Mouse (Mus musculus): ENCODE data around the gene Rfx7.

Gene Rfx7

DNA sequence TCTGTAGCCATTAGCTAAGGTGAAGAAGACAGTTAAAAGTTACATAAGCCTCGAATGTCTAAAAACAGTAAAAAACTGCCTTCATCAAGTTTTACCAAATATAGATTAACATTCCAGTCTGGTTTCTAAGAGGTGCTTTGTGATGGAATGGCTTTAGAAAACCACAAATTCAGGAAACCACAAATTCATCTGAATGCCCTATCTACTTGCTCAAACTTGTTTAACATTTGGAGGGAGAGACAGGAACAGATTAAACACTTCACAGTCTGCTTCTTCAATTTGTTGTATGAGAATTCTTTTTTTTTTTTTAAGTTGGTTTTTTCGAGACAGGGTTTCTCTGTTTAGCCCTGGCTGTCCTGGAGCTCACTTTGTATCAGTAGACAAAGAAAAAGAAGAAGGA lies 117.7 kb downstream of the Rfx7 start:
- no peaks in the 10 kb centered on the region for H3K9me3 ChIP-seq (ENCODE audit: low read length)
- peaks cover 15% of the 10 kb centered on the region for H3K27me3 ChIP-seq (ENCODE audit: insufficient read depth, low read length)
- H3K4me1 ChIP-seq (replicated peaks; ENCODE audit: low read depth, low read length), result peaks cover 23% of the 10 kb centered on the region
- no peak for TF ChIP-seq CTCF (conservative IDR thresholded peaks at IDR 0.05; ENCODE audit: low read length)
- no peak for TF ChIP-seq NANOG (IDR thresholded peaks at IDR 0.05; ENCODE audit: borderline replicate concordance, low read length)
- TF ChIP-seq POU5F1 (IDR thresholded peaks at IDR 0.05; ENCODE audit: borderline replicate concordance, low read length), result no peak
- no peak overlapping the region for H3K4me3 ChIP-seq (replicated peaks; ENCODE audit: low read length)
- H3K36me3 ChIP-seq (ENCODE audit: insufficient read depth, low read length), result no peaks in the 10 kb centered on the region

DNA sequence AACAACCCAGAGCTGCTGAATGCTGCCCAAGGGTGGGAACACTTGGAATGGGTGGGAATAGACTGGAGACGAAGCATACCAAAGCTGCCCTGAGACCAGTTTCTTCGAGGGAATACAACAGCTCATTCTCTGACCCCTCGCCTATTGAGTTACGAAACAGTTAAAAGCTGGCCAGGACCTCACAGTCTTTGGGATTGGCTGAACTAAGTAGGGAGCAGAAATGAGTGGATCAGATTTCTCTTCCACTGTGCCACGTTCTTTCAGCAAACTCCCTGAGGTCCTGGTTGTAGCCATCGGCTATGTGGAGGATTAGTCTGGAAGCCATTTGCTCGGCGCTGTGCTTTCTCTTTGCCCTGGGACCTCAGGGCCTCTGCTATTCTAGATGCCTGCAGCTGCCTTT lies 120.9 kb downstream of the Rfx7 start:
- Histone ChIP-seq H3K4me3 (replicated peaks; ENCODE audit: low read length) (0 out of 2 replicates have a peak overlapping the region, but pooled peaks have one; percentile 10), H3K36me3 (ENCODE audit: insufficient read depth, low read length) (no peaks in the 10 kb centered on the region), H3K4me1 (replicated peaks; ENCODE audit: low read depth, low read length) (peaks cover 54% of the 10 kb centered on the region), H3K9me3 (ENCODE audit: low read length) (no peaks in the 10 kb centered on the region), H3K27me3 (ENCODE audit: insufficient read depth, low read length) (peaks cover 9% of the 10 kb centered on the region)
- TF ChIP-seq CTCF (conservative IDR thresholded peaks at IDR 0.05; ENCODE audit: low read length) (no peak), NANOG (IDR thresholded peaks at IDR 0.05; ENCODE audit: borderline replicate concordance, low read length) (no peak), POU5F1 (IDR thresholded peaks at IDR 0.05; ENCODE audit: borderline replicate concordance, low read length) (no peak)

DNA sequence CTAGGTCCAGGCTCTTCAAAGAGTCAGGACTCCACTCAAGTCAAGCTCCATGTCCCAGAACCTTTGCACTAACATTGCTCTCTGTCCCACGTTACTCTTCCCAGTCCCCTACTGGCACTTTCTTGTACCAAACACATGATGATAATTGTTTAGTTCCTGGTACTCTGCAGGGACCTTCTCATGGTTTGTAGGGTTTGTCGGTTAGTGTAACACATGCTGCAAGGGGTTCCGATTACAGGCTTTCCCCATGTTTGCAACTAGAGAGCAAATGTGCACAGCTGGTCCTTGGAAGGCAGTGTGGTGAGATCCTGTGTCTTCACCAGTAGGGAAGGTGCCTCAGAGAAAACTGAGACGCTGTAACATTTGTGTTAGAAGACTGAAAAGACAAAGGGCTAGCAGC lies 121.5 kb downstream of the Rfx7 start:
- H3K36me3 ChIP-seq (ENCODE audit: insufficient read depth, low read length), result no peaks in the 10 kb centered on the region
- peaks cover 60% of the 10 kb centered on the region for H3K4me1 ChIP-seq (replicated peaks; ENCODE audit: low read depth, low read length)
- H3K27me3 ChIP-seq (ENCODE audit: insufficient read depth, low read length), result peaks cover 9% of the 10 kb centered on the region
- H3K4me3 ChIP-seq (replicated peaks; ENCODE audit: low read length), result no peak overlapping the region
- TF ChIP-seq POU5F1 (IDR thresholded peaks at IDR 0.05; ENCODE audit: borderline replicate concordance, low read length), result no peak
- H3K9me3 ChIP-seq (ENCODE audit: low read length), result no peaks in the 10 kb centered on the region

DNA sequence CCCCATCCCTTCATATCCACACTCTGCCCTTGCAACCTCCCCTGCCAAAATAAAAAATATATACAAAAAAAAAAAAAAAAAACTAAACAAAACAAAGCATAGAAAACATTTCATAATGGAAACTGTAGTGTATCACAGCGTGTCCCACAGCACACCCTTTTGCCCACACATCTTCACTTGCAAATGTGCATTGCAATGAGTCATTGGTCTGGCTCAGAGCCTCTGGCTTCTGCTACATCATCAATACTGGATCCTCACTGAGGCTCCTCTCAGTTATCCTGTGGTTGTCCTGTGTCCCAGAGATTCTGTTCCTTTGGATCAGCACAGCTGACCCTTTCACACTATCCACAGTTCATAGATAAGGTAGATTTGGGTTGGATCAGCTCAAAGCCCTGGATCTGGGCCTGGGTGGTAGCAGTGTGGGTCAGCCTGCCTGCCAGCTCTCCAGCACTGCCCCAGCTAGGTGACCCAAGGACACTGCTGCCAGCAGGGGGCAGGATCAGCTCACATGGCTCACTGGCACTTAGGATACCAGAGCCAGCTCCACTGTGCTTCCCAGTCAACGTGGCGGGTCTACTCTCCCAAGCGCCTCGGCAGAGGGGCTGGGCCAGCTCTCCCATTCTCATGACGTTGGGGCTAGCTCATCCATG lies 122.7 kb downstream of the Rfx7 start:
- H3K4me3 ChIP-seq (replicated peaks; ENCODE audit: low read length), result 0 out of 2 replicates have a peak overlapping the region, but pooled peaks have one; percentile 48
- peaks cover 3% of the 10 kb centered on the region; the same call in 1 of the 2 replicates for H3K27me3 ChIP-seq (ENCODE audit: insufficient read depth, low read length)
- TF ChIP-seq CTCF (conservative IDR thresholded peaks at IDR 0.05; ENCODE audit: low read length), result peak; percentile 23; the same call in 1 of the 2 replicates
- no peak for TF ChIP-seq POU5F1 (IDR thresholded peaks at IDR 0.05; ENCODE audit: borderline replicate concordance, low read length)
- no peak for TF ChIP-seq NANOG (IDR thresholded peaks at IDR 0.05; ENCODE audit: borderline replicate concordance, low read length)
- H3K9me3 ChIP-seq (ENCODE audit: low read length), result no peaks in the 10 kb centered on the region
- H3K36me3 ChIP-seq (ENCODE audit: insufficient read depth, low read length), result no peaks in the 10 kb centered on the region
- H3K4me1 ChIP-seq (replicated peaks; ENCODE audit: low read depth, low read length), result peaks cover 72% of the 10 kb centered on the region

DNA sequence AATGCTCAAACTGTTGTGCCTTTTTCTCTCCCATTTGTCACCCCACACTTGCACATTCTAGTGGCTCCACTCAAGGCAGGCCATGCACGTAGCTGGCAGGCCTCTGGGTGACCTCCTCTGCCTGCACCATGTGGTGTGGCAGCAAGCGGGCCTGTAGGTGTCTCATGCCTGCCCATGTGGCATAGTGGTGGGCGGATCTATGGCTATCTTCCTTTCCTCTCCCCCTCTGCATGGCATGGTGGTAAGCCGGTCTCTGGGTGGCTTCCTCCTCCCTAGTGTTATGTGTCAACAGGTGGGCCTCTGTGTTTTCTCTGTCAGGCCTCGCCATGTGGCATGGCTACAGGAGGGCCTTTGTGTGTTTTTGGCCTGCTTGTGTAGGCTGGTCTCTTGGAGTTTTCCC lies 123.6 kb downstream of the Rfx7 start:
- H3K9me3 ChIP-seq (ENCODE audit: low read length), result no peaks in the 10 kb centered on the region
- H3K27me3 ChIP-seq (ENCODE audit: insufficient read depth, low read length), result no peaks in the 10 kb centered on the region
- H3K4me3 ChIP-seq (replicated peaks; ENCODE audit: low read length), result peak overlapping the region; percentile 48
- TF ChIP-seq CTCF (conservative IDR thresholded peaks at IDR 0.05; ENCODE audit: low read length), result no peak
- no peak for TF ChIP-seq NANOG (IDR thresholded peaks at IDR 0.05; ENCODE audit: borderline replicate concordance, low read length)
- TF ChIP-seq POU5F1 (IDR thresholded peaks at IDR 0.05; ENCODE audit: borderline replicate concordance, low read length), result no peak
- H3K4me1 ChIP-seq (replicated peaks; ENCODE audit: low read depth, low read length), result peaks cover 81% of the 10 kb centered on the region
- H3K36me3 ChIP-seq (ENCODE audit: insufficient read depth, low read length), result no peaks in the 10 kb centered on the region

DNA sequence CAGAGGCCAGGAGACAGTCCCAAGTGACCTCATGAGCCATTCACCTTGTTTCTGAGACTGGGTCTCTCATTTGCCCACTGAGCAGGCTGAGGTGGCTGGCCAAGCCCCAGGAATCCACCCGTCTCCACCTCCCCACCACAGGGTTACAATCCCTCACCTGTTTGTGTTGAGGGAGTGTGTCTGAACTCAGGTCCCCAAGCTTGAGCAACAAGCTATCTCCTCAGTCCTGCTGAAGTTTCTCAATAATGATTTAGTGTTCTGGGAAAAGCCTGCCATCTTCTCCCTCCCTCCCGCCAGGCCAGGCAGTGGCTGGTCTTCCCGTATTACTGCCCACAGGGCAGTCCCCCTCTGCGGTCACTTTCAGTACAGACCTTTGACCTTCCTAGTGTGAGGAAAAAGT lies 124.5 kb downstream of the Rfx7 start:
- peak overlapping the region; percentile 37; the same call in 1 of the 2 replicates for H3K4me3 ChIP-seq (replicated peaks; ENCODE audit: low read length)
- H3K36me3 ChIP-seq (ENCODE audit: insufficient read depth, low read length), result no peaks in the 10 kb centered on the region
- H3K27me3 ChIP-seq (ENCODE audit: insufficient read depth, low read length), result no peaks in the 10 kb centered on the region
- TF ChIP-seq NANOG (IDR thresholded peaks at IDR 0.05; ENCODE audit: borderline replicate concordance, low read length) (no peak), POU5F1 (IDR thresholded peaks at IDR 0.05; ENCODE audit: borderline replicate concordance, low read length) (no peak)
- H3K4me1 ChIP-seq (replicated peaks; ENCODE audit: low read depth, low read length), result peaks cover 86% of the 10 kb centered on the region
- H3K9me3 ChIP-seq (ENCODE audit: low read length), result no peaks in the 10 kb centered on the region

DNA sequence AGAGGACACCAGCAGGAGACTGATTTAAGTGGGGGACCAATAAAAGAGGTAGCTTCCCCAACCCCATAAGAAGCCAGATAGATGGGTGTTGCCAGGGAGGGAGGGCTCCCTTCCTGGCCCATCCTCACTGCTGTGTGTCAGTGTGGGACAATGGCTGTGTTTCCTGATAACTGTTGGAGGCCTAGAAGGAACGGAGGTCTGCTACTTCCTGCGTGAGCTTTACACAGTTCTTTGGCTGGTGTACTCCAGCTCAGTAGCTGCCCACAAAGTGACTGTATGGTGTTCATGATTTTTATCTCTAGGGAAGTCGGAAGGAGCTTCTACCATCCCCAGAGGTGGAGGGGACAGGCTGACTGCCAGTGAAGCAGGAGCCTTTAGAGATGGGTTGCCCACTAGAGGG lies 124.9 kb downstream of the Rfx7 start:
- Histone ChIP-seq H3K9me3 (ENCODE audit: low read length) (no peaks in the 10 kb centered on the region), H3K4me3 (replicated peaks; ENCODE audit: low read length) (peak overlapping the region; percentile 37; the same call in 1 of the 2 replicates), H3K36me3 (ENCODE audit: insufficient read depth, low read length) (no peaks in the 10 kb centered on the region), H3K4me1 (replicated peaks; ENCODE audit: low read depth, low read length) (peaks cover 83% of the 10 kb centered on the region), H3K27me3 (ENCODE audit: insufficient read depth, low read length) (no peaks in the 10 kb centered on the region)
- TF ChIP-seq POU5F1 (IDR thresholded peaks at IDR 0.05; ENCODE audit: borderline replicate concordance, low read length), result no peak
- TF ChIP-seq CTCF (conservative IDR thresholded peaks at IDR 0.05; ENCODE audit: low read length), result no peak
- no peak for TF ChIP-seq NANOG (IDR thresholded peaks at IDR 0.05; ENCODE audit: borderline replicate concordance, low read length)

DNA sequence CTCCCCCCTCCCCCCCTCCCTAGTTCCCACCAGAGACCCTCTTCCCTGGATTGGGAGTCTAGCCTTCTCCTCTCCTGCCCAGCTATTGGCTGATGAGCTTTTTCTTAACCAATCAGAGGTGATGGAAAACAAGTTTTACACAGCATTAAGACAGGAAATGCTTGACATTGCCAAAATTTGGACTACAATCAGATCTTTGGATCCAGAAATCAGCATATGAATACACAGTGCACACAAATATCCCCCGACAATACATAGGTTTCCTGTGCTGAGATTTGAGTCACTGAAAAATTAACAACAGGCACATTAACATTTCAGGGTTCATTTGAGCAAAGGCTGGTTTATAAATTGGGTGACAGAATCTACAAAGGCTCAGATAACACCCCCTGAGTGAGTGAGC lies 125.7 kb downstream of the Rfx7 start:
- TF ChIP-seq NANOG (IDR thresholded peaks at IDR 0.05; ENCODE audit: borderline replicate concordance, low read length) (peak; percentile 76; the same call in 1 of the 2 replicates), POU5F1 (IDR thresholded peaks at IDR 0.05; ENCODE audit: borderline replicate concordance, low read length) (no peak)
- H3K4me1 ChIP-seq (replicated peaks; ENCODE audit: low read depth, low read length), result peaks cover 76% of the 10 kb centered on the region
- H3K27me3 ChIP-seq (ENCODE audit: insufficient read depth, low read length), result no peaks in the 10 kb centered on the region

DNA sequence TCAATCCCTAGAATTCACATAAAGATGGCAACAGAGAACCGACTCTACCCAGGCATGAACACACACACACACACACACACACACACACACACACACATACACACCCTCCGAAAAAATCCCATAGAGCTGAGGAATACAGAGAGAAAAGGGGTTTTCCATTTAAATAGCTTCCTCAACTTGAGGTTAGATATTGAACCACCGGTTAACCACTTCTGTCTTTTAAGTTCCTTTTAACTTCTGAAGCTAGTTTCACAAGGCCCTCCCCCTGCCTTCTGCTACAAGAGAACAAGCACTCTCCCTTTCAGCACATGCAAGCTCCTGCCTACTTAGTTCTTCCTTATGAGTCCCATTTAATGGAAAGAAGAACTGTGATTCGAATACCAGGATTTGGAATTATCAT lies 128.1 kb downstream of the Rfx7 start:
- no peaks in the 10 kb centered on the region for H3K9me3 ChIP-seq (ENCODE audit: low read length)

More for the DNA sequence above, 125.7 kb downstream of the Rfx7 start:
- Histone ChIP-seq H3K4me3 (replicated peaks; ENCODE audit: low read length) (no peak overlapping the region), H3K9me3 (ENCODE audit: low read length) (no peaks in the 10 kb centered on the region), H3K36me3 (ENCODE audit: insufficient read depth, low read length) (no peaks in the 10 kb centered on the region)

More for the DNA sequence above, 128.1 kb downstream of the Rfx7 start:
- Histone ChIP-seq H3K4me3 (replicated peaks; ENCODE audit: low read length) (no peak overlapping the region), H3K36me3 (ENCODE audit: insufficient read depth, low read length) (peaks cover 14% of the 10 kb centered on the region), H3K4me1 (replicated peaks; ENCODE audit: low read depth, low read length) (peaks cover 74% of the 10 kb centered on the region), H3K27me3 (ENCODE audit: insufficient read depth, low read length) (no peaks in the 10 kb centered on the region)
- no peak for TF ChIP-seq CTCF (conservative IDR thresholded peaks at IDR 0.05; ENCODE audit: low read length)
- no peak for TF ChIP-seq NANOG (IDR thresholded peaks at IDR 0.05; ENCODE audit: borderline replicate concordance, low read length)
- no peak for TF ChIP-seq POU5F1 (IDR thresholded peaks at IDR 0.05; ENCODE audit: borderline replicate concordance, low read length)

Data from E14TG2a.4 (cell line).